Mouse (Mus musculus): ENCODE results near the gene Grb14. TPM values are rescaled to one million over a fixed set of nuclear protein-coding genes. Genes with fewer than 3 reads are reported as not detected.

Grb14 gene
- total RNA-seq (2021), result 10 to 100 TPM; 47.1 to 47.6 TPM

- DNase-seq, result no peak
- intact Hi-C loops (cut with DNase I), result no loop called here
Observed at GRCm38 (mm10) chr2:65024887-65025286, at the start of gene Grb14. Gene Grb14 (minus strand): TSS chr2:65024987.

- DNase-seq, result no peak
- intact Hi-C loops (cut with DNase I), result no loop called here
Observed at GRCm38 (mm10) chr2:65072205-65072604, 47.4 kb upstream of the Grb14 start.

- DNase-seq, result no peak
- intact Hi-C loops (cut with DNase I), result no loop called here
Observed at GRCm38 (mm10) chr2:65053764-65054163, 29.0 kb upstream of the Grb14 start.

- intact Hi-C loops (cut with DNase I), result no loop called here
- DNase-seq, result no peak
Observed at GRCm38 (mm10) chr2:65052191-65053012, 27.6 kb upstream of the Grb14 start.

- DNase-seq, result no peak
- intact Hi-C loops (cut with DNase I), result no loop called here
Observed at GRCm38 (mm10) chr2:65050776-65051175, 26.0 kb upstream of the Grb14 start.

GRCm38 (mm10) chr2:65048234-65049017 is 23.6 kb upstream of the Grb14 start:
- no peak for DNase-seq
- intact Hi-C loops (cut with DNase I), result no loop called here

- DNase-seq, result no peak
- intact Hi-C loops (cut with DNase I), result no loop called here
Observed at GRCm38 (mm10) chr2:65038164-65038563, 13.4 kb upstream of the Grb14 start.

GRCm38 (mm10) chr2:65037546-65037945 is 12.8 kb upstream of the Grb14 start:
- DNase-seq, result no peak
- intact Hi-C loops (cut with DNase I), result no loop called here

GRCm38 (mm10) chr2:65022363-65023240 is 2.2 kb downstream of the Grb14 start:
- DNase-seq, result peak; percentile 74
- intact Hi-C loops (cut with DNase I), result loop anchor here (2.0 kb wide), 1 partner anchor 102 kb away; no protein-coding TSS in a partner anchor

GRCm38 (mm10) chr2:65021691-65022362 is 3.0 kb downstream of the Grb14 start:
- DNase-seq, result no peak
- intact Hi-C loops (cut with DNase I), result loop anchor here (2.0 kb wide), 1 partner anchor 103 kb away; no protein-coding TSS in a partner anchor

GRCm38 (mm10) chr2:65017375-65017774 is 7.4 kb downstream of the Grb14 start:
- intact Hi-C loops (cut with DNase I), result no loop called here
- no peak for DNase-seq

- no peak for DNase-seq
- intact Hi-C loops (cut with DNase I), result no loop called here
Observed at GRCm38 (mm10) chr2:65014552-65014951, 10.2 kb downstream of the Grb14 start.

- intact Hi-C loops (cut with DNase I), result no loop called here
- no peak for DNase-seq
Observed at GRCm38 (mm10) chr2:65010105-65010504, 14.7 kb downstream of the Grb14 start.

- no peak for DNase-seq
- intact Hi-C loops (cut with DNase I), result no loop called here
Observed at GRCm38 (mm10) chr2:65007396-65007795, 17.4 kb downstream of the Grb14 start.

GRCm38 (mm10) chr2:65005044-65005443 is 19.7 kb downstream of the Grb14 start:
- intact Hi-C loops (cut with DNase I), result no loop called here
- DNase-seq, result no peak

GRCm38 (mm10) chr2:65003433-65003832 is 21.4 kb downstream of the Grb14 start:
- intact Hi-C loops (cut with DNase I), result no loop called here
- DNase-seq, result no peak

GRCm38 (mm10) chr2:65002631-65003030 is 22.2 kb downstream of the Grb14 start:
- intact Hi-C loops (cut with DNase I), result no loop called here
- no peak for DNase-seq

GRCm38 (mm10) chr2:64995048-64995447 is 29.7 kb downstream of the Grb14 start:
- intact Hi-C loops (cut with DNase I), result no loop called here
- no peak for DNase-seq

- intact Hi-C loops (cut with DNase I), result no loop called here
- no peak for DNase-seq
Observed at GRCm38 (mm10) chr2:64989426-64990187, 35.2 kb downstream of the Grb14 start.

Measured in left cerebral cortex, postnatal 4 days (tissue).